Mouse (Mus musculus) embryonic fibroblast, embryonic 13.5 days (primary cell): ENCODE measurements at regions not wholly inside any gene's neighbourhood (a gene's known extent, or its start where the extent isn't known, plus 50 kb on each side); places are given as distances from the start of the nearest gene placed in this dataset.

Source experiments
- CTCF ChIP-seq: IDR thresholded peaks from 2 replicates; pipeline ENCODE4 v1.5.1; 2011; ENCODE audit warnings: mild to moderate bottlenecking, control low read depth, low read length, moderate library complexity, borderline replicate concordance; ENCODE audit not compliant: insufficient read depth
- POLR2A ChIP-seq: IDR thresholded peaks from 2 replicates; pipeline ENCODE4 v1.6.1; 2011; ENCODE audit warnings: low read depth, mild to moderate bottlenecking, control low read depth, low read length, moderate library complexity

- TF ChIP-seq POLR2A (no peak), CTCF (no peak)
Observed at GRCm38 (mm10) chr13:70282731-70283130, 354.7 kb downstream of the Ice1 start.
